Mouse (Mus musculus) bone marrow, adult 2 months (tissue): ENCODE results near the gene Lins1. TPM values are rescaled to one million over a fixed set of nuclear protein-coding genes. Genes with fewer than 3 reads are reported as not detected.

Experiments used
- H3K27ac ChIP-seq: fragments of 200-500 bp; 2 replicates; pipeline ENCODE4 v1.5.1; 2012; ENCODE audit warnings: low read depth, mild to moderate bottlenecking, control low read depth, inconsistent platforms, low read length; ENCODE audit not compliant: control insufficient read depth, poor library complexity, insufficient read depth
- H3K4me1 ChIP-seq: fragments of 200-500 bp; 2 replicates; pipeline ENCODE4 v1.6.1; 2011; ENCODE audit warnings: low read length; ENCODE audit not compliant: control insufficient read depth, insufficient read depth
- H3K4me3 ChIP-seq: fragments of 200-500 bp; replicated peaks from 2 replicates; pipeline ENCODE3; 2011; ENCODE audit warnings: mild to moderate bottlenecking, low read depth, low read length, control low read depth; ENCODE audit not compliant: control insufficient read depth
- CTCF ChIP-seq: fragments of 200-500 bp; IDR thresholded peaks from 2 replicates; pipeline ENCODE4 v1.5.1; 2011; ENCODE audit warnings: low read length, control low read depth; ENCODE audit not compliant: control insufficient read depth, insufficient read depth
- POLR2A ChIP-seq: fragments of 200-500 bp; IDR thresholded peaks from 2 replicates; pipeline ENCODE4 v1.6.1; 2011; ENCODE audit warnings: low read depth, mild to moderate bottlenecking, control low read depth, low read length, borderline replicate concordance; ENCODE audit not compliant: control insufficient read depth
- WGBS: fragments of 180-500 bp; shearing (Covaris S2); methylation state at CpG from one replicate; pipeline ENCODE4 v1.1.7; 2018; 5-methylcytosine and 5-hydroxymethylcytosine counted together
- polyA plus RNA-seq: library from polyadenylated mRNA; stranded (reverse); fragments of >200 nt; gene quantifications from 2 replicates; pipeline ENCODE4 v1.2.4, GENCODE M21; 2011; ENCODE audit warnings: low replicate concordance; ENCODE audit not compliant: missing spikeins, insufficient read depth, insufficient read length

The Lins1 gene
- 3.9 and 6.0 TPM in 2 replicates for polyA plus RNA-seq

DNA sequence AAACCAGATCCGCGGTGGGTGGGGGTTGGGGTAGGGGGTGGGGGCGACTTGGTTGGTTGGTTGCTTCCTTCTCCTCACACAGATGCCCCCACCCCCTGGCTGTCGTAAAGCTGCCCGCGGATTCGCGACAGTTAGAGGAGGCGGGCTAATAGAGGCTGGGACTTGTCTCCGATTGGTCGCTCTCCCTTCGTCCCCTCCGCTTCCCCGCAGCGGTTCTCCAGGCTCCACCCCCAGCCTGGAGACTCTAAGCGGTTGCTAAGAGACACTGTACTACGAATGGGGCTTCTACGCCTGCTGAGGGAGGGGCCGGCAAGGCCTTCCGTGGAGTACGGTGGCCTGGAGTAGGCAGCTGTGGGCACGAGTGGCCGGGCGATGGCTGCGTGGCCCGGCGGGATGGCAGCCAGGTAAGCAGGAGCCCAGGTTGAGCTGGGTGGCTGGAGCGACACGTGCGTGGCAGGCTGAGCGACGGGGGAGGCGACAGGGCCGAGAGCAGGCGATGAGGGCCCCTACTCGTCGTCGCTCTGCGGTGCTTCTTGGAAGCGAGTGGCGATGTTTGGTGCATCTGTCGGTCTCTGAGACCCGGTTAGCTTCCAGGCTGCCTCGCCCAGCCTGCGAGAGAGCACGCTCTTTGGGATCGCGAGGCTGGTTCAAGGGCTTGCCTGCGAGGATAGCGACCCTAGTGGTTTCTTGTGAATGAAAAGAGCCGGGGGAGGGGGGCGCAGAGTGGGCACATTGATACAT lies at the start of gene Lins1:
TSS of gene Lins1 (plus strand) at position 270 of the 741 bp plus-strand sequence.
- Histone ChIP-seq H3K27ac (peak within 1 kb of the TSS; percentile 79), H3K4me3 (peak within 1 kb of the TSS; percentile 95), H3K4me1 (no peaks in the 10 kb centered on the region; the same call in 1 of the 2 replicates)
- under 1% methylated on average over 52 of the region's 52 CpGs for WGBS
- TF ChIP-seq CTCF (no peak), POLR2A (peak; percentile 70; the same call in 1 of the 2 replicates)

- Histone ChIP-seq H3K27ac (no peak overlapping the region), H3K4me3 (no peak overlapping the region), H3K4me1 (no peaks in the 10 kb centered on the region)
- 90% methylated on average over 2 of the region's 2 CpGs for WGBS
- TF ChIP-seq CTCF (no peak), POLR2A (no peak)
Observed at GRCm38 (mm10) chr7:66645736-66646135, 44.0 kb upstream of the Lins1 start.

GRCm38 (mm10) chr7:66649181-66649580 lies 40.5 kb upstream of the Lins1 start:
- 38% methylated on average over 2 of the region's 2 CpGs for WGBS

GRCm38 (mm10) chr7:66650883-66651282 lies 38.8 kb upstream of the Lins1 start:
- Histone ChIP-seq H3K27ac (no peak overlapping the region), H3K4me3 (no peak overlapping the region), H3K4me1 (no peaks in the 10 kb centered on the region; the same call in 1 of the 2 replicates)
- TF ChIP-seq POLR2A (no peak), CTCF (no peak)
- WGBS, result 71% methylated on average over 5 of the region's 5 CpGs

More at GRCm38 (mm10) chr7:66649181-66649580, 40.5 kb upstream of the Lins1 start:
- TF ChIP-seq CTCF (no peak), POLR2A (no peak)
- Histone ChIP-seq H3K4me3 (no peak overlapping the region), H3K27ac (no peak overlapping the region), H3K4me1 (no peaks in the 10 kb centered on the region; the same call in 1 of the 2 replicates)

DNA sequence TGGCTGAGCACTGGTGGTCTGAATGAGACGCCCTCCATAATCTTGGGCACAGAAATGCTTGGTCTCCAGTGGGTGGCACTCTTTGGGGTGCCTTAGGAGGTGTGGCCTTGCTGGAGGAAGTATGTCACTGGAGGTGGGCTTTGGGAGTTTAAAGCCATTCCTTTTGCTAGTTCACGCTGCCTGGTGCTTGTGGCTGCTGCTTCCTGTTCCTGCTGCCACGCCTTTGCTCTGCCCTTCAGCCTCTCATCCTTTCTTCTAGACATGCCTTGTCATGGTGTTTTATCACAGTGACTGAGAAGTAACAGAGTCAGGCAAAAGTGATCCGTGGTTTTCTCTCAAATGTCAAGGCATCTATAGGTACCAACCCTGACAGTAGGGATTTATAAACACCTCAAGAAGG lies 37.5 kb upstream of the Lins1 start:
- H3K4me1 ChIP-seq, result no peaks in the 10 kb centered on the region; the same call in 1 of the 2 replicates
- 50% methylated on average over 4 of the region's 4 CpGs for WGBS

GRCm38 (mm10) chr7:66653596-66653995 lies 36.1 kb upstream of the Lins1 start:
- TF ChIP-seq POLR2A (no peak), CTCF (no peak)
- Histone ChIP-seq H3K4me1 (peaks cover under 1% of the 10 kb centered on the region), H3K27ac (no peak overlapping the region), H3K4me3 (no peak overlapping the region)
- WGBS, result 90% methylated on average over 9 of the region's 9 CpGs

More for the DNA sequence above, 37.5 kb upstream of the Lins1 start:
- TF ChIP-seq POLR2A, result no peak
- TF ChIP-seq CTCF, result no peak
- no peak overlapping the region for H3K27ac ChIP-seq
- H3K4me3 ChIP-seq, result no peak overlapping the region

DNA sequence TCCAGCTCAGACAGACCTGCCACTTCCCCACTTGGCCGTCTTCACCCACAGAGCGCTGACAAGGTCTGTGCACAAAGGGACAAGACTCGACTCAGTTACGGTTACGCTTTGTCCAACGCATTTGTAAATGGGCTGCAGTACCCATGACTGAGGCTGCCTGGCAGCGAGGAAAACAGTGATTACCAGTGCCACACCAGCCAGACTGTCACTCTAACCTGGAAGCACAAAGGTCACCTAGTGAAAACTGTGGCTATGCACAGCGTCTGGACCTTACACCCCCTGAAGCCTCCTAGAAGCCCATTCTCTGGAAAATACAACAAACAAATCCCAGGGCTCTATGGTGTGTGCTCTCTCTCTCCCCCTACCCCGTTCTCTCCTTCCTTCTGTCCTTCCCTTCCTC lies 34.2 kb upstream of the Lins1 start:
- TF ChIP-seq POLR2A, result no peak
- TF ChIP-seq CTCF, result no peak
- Histone ChIP-seq H3K4me1 (peaks cover 1% of the 10 kb centered on the region), H3K27ac (no peak overlapping the region), H3K4me3 (no peak overlapping the region)
- 87% methylated on average over 9 of the region's 9 CpGs for WGBS

GRCm38 (mm10) chr7:66660291-66660690 lies 29.4 kb upstream of the Lins1 start:
- no peak for TF ChIP-seq POLR2A
- TF ChIP-seq CTCF, result no peak
- Histone ChIP-seq H3K4me3 (no peak overlapping the region), H3K27ac (no peak overlapping the region), H3K4me1 (peaks cover 1% of the 10 kb centered on the region; the same call in 1 of the 2 replicates)
- 85% methylated on average over 7 of the region's 7 CpGs for WGBS
